Mouse (Mus musculus): Measurements from ENCODE around the gene St7l. TPM values are rescaled to one million over a fixed set of nuclear protein-coding genes. Genes with fewer than 3 reads are reported as not detected.
A peak's percentile ranks its signal among the peaks of the same experiment; 100 is the strongest.
"Not testable (repeated sequence)": the region's sequence is repeated elsewhere in the genome, so short reads cannot be mapped to it uniquely, and the experiment has no call there.

Gene St7l
- 10 to 100 TPM; 21.6 to 22.3 TPM for total RNA-seq (2021)

DNA sequence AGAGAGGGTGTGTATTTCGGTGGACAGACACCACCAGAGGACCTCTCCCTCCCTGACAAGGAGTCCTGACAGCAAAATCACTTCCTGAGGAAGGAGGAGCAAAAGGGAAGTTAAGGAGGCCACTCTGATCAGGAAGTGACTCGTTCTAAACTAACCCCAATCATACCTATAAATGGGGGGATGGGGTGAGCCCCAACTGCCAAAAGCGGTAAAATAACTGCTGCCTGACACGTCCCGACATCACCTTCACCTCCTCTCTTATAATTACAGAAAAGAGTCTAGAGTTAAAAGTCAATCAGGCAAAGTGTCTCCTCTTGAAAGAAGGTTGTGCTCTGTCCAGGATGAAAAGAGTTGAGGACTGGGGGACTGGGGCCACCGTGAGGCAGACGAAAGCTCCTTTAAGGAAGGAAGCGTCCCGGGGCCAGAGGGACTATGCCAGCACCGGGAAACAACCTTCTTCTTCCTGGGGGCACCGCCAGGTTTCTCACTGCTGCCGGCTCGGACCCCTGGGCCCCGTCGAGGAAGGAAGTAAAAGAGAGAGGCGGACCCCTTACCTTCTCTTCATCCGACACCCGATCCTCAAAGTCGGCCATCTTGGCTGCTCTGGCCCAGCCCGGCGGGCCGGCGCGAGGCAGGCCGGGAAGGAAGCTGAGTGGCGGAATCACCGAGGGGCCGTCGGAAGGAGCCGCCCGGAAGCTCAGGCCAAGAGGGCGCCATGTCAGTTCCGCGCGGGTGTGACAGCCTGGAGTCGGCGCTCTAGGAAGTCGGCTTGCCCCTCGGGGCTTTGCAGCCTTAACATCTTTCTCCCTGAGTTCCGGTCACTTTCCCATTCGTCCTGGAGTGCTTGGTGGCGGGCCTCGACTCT is at the start of gene St7l, which contains the start of gene Capza1:
St7l (plus strand) TSS at position 220 of the 865 bp plus-strand sequence.
Capza1 (minus strand) TSS at position 720 of the 865 bp plus-strand sequence.
- peak; percentile 93 for DNase-seq

DNA sequence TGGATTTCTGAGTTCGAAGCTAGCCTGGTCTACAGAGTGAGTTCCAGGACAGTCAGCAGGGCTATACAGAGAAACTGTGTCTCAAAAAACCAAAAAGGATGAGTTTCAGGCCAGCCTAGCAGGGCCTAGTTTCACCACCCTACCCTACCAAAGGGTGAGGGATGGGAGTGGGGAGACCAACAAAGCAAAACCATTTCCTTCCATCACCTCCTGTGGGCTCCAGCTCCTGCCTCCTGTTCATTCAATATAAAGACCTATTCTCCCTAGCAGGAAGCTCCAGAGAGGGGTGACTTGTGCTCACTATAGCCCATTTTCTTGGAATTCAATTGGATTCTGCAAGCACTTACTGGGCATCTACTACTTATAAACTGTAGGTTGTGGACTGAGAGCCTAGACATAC is 49.1 kb upstream of the St7l start:
- no peak for DNase-seq

DNA sequence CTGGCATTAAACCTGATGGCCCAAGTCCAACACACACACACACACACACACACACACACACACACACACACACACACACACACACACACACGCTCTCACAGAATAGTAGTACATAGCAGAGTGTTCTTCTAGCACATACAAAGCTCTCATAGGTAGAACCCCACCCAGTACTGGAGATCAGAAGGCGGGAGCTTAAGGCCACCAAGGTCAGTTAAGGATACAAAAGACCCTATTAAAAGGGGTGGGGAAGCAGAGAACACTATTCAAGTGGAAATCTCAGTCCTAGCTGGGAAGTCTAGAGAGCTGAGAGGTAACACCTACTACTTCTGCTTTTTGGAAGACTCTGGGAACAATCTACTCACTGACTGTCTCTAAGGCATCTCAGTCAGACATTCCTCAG is 48.5 kb upstream of the St7l start:
- DNase-seq, result no peak

DNA sequence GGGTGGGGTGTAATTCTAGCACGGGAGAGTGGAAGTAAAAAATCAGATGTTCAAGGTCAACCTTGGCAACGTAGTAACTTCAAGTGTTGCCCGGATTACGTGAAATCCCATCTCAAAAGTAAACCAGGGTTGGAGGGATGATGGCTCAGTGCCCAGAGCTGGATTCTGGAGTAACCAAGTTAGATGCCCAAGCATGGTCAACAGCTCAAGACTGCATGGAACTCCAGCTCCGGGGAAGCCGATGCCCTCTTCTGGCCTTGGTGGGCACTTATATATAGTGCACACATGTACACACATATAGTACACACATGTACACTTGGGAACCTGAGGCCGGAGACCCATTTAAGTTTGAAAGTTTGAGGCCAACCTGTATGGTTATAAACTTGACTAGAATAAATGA is 47.7 kb upstream of the St7l start:
- DNase-seq, result no peak

DNA sequence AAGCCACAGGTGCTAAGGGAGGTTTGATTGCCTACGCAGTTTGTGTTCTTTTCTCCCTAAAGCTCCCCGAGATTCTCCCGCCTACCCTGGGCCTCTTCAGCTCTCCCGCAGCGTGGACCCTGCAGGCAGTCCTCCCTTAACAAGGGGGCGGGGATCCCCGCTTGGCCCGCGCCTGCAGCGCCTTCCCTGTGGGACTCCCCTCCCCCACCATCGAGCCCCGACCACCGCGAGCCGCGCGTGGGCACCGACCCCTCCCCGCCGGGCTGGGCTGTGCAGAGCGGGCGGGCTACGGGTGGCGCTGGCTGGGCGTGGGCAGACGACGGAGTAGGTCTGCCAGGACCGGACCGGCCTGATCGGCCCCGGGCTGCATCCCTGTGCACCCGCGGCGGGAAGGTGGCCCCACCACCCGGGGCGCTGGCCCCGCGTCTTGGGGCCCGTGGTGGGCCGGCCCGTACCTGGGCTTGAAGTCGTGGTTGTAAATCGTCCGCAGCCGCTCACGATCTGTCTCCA is 46.3 kb upstream of the St7l start:
- peak; percentile 75 for DNase-seq

DNA sequence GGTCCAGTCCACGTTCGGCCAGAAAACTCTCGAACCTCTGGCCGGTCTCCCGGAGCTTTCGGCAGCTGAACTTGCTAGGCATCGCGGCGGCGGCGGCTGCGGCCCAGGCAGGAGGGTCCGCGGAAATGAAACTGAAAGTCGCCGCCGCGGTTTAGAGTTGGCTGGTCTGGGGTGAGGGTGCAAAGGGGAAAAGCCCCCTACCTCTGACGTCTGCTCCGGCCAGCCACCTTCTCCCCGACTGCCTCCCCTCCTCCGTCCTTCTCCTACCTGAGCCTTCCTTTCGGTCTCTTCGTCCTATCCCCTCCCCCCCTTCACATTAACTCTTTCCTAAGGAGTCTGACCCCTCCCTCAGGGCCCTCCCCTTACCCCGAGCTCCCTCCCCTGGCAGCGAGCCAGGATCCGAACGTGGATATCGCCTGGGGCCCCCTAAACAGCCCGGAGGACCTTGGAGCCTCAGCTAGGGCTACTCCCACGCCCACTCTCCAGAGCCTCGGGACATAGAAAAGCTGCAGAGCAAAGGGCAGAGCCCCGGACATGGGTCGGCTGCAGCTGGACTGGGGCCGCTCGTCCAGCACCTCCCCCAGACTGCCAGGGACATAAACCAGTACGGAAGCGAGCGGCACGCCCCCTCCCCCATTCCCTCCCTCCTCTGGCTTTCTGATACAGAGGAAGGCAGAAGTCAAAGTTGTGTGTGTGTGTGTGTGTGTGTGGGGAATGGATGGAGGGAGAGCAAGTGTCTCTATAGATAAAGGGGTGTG is 45.6 kb upstream of the St7l start, which contains the start of gene Mov10:
Mov10 (minus strand) TSS at position 573 of the 758 bp plus-strand sequence.
- DNase-seq, result peak; percentile 82

DNA sequence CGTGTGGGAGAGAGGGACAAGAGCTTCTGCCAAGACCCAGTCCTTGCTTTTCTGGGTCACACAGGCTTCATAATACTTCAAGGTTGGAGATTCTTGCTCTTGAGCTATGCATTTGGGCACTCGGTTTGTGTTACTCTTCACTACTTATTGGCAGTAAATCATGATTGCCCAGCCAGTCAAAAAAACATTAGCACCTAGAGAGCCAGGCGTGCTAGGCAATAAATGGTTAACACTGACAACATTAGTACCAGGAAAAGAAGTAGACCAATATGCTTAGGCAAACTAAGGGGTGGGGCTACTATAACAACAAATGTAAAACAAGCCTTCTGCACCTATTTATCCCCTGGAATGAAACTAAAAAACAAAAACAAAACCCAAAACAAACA is 45.1 kb upstream of the St7l start:
- no peak for DNase-seq

DNA sequence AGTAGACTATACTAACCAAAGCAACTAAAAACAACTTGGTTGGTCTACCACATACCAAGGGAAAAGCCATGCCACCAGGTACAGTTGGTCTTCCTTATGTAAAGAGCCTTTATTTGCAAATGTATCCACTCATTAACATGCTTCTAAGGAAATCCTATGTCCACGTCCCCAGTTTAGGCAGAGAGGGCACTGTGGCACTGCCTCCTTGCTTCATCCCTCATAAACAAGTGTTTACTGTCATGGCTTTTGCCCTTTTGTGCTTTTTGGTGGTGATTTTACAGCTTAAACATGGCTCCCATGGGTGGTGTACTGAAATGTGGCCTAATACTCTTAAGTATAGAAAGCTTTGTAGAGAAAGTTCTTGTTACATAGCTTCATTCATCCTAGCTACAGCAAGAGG is 43.4 kb upstream of the St7l start:
- no peak for DNase-seq

DNA sequence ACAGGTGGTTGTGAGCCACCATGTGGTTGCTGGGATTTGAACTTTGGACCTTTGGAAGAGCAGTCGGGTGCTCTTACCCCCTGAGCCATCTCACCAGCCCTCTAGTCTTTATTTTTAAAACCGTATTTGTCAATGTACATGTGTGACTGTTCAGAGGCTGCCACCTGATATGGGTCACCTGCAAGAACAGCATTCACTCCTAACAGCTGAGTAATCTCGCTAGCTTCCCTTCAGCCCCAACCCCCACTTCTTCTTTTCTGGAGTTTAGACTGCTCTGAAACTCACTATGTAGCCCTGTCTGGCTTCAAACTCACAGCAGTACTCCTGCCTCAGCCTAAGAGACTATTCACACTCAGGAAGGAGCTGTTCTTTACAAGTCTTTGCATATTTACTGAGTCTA is 41.4 kb upstream of the St7l start:
- DNase-seq, result no peak

DNA sequence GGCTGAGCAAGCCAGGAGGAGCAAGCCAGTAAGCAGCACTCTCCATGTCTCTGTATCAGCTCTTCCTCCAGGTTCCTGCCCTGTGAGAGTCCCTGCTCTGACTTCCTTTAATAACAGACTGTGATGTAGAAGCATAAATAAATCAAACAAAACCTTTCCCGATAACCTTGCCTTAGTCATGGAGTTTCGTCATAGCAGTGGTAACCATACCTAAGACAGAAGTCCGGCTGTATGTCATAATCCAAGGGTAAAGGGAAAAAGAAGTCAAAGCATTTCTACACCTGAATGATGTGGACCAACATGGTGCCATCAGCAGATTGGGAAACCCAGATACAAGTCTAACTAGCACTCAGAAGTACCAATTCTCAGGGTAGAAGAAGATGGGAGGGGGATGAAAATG is 28.0 kb upstream of the St7l start:
- no peak for DNase-seq

DNA sequence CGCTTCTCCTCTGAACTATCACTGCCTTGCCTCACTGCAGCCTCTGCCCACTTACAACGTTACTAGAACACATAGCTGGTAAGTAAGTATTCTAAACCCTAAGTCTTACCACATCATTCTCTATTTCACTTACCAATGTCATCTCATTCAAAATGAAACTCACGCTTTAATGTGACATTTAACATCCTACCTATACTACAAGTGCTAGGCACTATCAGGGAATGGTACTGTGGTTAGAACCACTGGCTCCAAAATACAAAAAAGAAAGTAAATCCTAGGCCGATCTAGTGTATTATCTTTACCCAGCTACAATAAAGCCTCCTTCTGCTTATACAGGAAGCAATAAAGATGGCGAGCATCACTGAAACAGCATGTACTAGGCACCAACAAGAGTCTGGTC is 22.8 kb upstream of the St7l start:
- no peak for DNase-seq

DNA sequence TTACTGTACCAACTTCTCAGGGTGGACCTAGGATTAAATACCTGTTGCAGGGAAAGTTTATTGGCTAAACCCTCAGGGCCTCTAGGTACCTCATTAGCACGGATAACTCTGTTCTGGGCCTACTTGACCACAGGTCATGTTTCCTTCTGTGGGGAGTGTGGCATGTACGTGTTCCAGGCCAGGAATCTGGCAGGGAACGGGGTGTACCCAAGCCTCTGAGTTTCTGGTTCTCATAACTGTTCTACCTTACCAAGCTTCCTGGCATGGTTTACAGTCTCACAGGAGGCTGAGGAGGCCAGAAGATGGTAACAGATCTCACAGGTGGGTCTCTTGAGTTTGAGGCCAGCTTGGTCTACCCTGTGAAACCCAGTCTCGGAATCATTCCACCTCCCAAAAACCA is 17.2 kb upstream of the St7l start:
- DNase-seq, result no peak

DNA sequence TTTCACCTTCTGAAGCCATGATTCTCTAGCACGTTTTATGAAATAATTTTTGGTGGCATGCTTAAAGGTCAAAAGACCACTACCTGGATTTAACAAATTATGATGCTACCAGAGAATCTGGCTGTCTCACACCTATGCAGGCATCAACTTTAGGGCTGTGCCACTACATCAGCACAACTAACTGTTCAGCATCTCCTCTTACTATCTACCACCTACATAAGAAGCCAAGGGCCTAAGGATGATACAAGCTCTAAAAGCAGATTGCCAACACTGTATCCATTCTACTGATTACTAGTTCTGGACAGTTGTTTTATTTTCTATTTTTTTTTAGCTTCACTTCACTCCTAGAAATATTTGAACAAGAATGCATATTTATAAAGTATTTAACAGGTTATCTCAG is 9.3 kb upstream of the St7l start:
- no peak for DNase-seq

DNA sequence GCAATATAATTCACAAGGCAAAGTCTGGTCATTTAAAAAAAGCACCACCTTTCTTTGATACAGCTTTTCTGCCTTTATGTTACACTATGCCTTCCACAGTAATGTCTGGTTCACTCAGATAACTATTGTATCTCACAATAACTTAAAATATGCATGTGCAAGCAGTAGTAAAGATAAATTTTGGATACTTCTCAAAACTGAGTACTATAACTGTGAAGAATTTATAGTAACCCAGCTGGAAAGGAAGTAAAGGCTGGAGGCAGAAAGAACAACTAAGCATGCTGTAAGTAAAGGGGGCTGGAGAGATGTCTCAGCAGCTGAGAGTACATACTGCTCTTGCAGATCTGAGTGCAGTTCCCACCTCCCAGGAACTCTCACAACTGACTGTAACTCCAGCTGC is 8.9 kb upstream of the St7l start:
- no peak for DNase-seq

DNA sequence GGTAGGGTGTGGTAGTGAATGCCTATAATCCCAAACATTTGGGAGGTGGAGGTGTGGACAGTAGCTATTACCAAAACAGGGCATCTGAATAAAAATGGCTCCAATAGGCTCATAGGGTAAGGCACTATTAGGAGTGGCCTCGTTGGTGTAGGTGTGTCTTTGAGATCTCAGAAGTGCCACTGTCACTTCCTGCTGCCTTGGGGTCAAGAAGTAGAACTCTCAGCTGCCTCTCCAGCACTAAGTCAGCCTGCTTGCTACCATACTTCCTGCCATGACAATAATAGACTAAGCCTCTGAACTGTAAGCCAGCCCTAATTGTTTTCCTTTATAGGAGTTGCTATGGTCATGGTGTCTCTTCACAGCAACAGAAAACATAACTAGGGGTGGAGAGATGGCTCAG is 7.7 kb upstream of the St7l start:
- no peak for DNase-seq

DNA sequence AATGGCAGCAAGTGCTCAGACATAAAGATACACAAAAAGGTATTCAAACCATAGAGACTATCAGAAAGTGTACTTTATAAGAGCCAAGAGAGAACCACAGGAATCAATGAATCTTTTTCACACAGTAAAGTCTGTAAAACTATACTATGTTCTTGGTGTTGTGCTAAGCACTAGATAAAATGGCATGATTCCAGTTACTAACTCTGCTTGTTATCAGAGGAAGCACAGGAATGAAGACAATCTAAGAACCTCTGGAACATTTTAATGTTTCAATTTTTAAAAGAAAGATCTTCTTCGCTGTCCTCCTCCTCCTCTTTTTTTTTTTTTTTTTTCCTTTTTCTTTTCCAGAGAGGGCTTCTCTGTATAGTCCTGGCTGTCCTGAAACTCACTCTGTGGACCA is 5.2 kb upstream of the St7l start:
- no peak for DNase-seq

DNA sequence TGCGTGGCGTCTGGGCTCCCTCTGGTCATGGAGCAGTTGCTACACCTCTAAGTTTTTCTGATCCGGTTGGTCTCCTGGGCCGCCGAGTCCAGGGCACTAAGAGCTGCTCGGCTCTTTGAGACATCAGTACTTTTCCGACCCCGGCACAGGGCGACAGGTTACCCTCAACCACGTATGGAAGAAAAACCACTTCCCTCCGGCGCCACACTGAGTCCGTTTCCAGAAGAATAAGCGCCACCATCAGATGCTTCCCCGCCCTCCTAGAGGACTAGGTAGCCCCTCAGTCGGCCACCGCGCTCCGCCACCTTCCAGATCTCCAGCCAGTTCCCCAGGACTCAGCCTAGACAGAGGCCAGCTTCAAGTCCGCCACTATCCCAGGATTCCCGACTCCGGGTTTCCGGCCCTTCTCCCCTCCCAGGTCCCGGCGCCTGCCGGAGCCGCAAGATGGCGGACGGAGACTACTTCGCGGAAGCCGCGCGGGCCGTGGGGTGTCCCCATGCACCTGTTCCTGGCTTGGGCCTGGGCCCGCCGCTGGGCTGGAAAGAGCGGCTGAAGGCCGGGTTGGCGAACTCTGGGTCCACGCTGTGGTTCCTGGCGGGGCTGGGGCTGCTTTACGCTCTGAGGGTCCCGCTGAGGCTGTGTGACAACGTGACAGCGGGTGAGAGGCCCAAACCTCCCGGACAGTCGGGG is 991 bp downstream of the St7l start:
- DNase-seq, result peak; percentile 91

DNA sequence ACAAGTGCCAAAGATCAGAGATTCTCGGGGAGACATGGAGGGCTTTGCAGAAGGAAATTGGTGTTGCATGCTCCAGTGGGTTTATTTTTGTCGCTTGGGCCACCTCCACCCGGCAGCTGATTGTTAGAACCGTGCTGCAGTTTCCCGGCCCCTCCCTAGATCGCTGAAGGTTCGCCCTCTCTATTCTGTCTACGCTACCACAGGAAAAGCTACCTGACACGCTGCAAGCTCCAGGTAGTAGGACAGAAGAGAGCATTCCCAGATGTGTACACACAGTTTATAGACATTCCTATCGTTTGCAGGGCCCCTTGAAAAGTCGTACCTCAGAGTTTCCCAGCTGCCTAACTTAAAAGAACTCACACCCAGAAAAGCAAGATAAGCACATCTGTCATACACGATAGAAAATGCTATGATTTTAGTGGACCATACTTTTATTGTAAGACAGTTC is 1.6 kb downstream of the St7l start:
- no peak for DNase-seq

DNA sequence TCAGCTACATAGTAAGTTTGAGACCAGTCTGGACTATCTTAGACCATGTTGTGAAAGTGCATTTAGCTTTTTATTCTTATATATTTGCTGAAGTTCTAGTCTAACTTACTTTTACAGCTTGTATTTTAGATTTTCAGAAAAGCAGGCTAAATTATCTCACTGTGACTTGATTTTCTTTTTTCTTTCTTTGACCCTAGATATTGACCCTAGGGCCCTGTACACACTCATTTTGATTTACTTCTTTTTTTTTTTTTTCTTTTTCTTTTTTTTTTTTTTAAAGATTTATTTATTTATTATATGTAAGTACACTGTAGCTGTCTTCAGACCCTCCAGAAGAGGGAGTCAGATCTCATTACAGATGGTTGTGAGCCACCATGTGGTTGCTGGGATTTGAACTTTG is 2.9 kb downstream of the St7l start:
- DNase-seq, result not testable (repeated sequence)

DNA sequence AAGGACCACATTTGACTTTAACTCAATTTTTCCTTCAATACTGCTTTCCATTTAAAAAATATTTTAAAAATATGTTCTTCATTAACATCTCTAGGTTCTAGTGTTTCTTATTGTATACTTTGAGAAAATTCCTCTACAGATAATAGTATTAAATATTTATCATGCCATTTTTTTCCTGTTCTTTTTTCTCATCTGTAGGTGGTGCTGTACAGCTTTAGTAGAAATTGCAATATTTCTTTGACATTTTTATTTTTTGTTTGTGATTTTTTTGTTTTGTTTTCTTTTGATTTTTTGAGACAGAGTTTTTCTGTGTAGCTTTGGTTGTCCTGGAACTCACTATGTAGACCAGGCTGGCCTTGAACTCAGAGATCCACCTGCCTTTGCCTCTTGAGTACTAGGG is 5.8 kb downstream of the St7l start:
- DNase-seq, result no peak

DNA sequence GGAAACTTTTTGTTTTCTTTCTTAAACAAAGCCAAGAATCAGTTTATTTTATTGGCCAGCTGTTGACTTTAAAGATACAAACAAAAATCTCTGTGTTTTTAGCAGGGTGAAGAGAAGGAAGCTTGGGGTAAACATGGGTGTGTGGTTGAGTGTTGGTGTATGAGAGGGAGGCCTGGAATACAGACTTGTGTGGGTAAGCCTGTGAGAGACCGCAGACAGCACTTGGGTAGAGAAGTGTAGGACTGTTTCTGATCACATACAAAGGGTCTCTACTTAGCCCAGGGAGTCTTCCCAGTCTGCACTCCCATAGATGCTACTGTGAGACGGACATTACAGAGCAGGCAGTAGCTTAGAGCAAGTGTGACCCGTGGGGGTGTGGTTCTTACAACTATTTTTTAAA is 24.8 kb downstream of the St7l start:
- no peak for DNase-seq

DNA sequence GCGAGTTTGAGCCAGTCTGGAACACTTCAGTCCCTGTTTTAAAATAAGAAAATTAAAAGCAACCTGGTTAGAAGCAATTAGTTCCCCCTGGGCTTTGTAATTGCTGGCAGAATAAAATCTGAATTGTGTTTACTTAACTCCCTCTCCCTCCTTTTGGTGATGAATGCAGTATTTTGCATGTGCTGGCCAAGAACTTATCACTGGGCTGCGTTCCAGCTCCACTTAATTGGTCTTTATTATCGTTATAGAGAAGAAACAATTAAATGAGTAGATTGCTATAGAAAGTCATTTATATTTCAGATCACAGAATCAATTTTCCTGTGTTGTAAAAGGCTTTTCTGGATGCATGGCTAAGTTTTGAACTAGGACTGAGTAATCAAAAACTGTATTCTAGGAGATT is 32.3 kb downstream of the St7l start:
- DNase-seq, result no peak

DNA sequence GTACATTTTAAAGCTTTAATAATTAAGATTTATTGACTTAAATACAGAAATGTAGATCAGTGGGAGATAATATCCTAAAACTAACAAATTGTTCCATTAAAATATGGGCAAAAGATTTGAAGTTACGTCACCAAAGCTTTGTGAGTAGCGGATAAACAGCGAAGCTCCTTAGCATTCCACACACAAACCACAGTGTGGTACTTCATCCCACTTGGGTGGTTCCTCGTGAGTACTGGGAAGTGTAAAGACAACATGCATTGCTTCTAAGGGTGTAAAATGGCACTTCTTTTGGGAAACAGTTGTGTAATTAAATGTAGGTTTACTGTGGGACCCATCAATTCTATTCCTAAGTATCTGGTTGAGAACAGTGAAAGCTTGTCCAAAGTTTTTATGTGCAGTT is 37.3 kb downstream of the St7l start:
- no peak for DNase-seq
